Mouse (Mus musculus) heart, postnatal 14 days (tissue): ENCODE data around the gene Rlbp1. TPM values are rescaled to one million over a fixed set of nuclear protein-coding genes. Genes with fewer than 3 reads are reported as not detected.

Source experiments
- DNase-seq, 2 experiments: peaks; one replicate each; pipeline ENCODE4 v3.0.0; 2021 to 2022
- intact Hi-C: fragments of 180-260 bp; cut with DNase I; formaldehyde crosslinking; loops from one replicate; pipeline ENCODE4 v1.15.1; 2025
- total RNA-seq, 2 experiments: library from RNA; stranded (reverse); gene quantifications; 2 replicates each; pipeline ENCODE4 v1.2.3; 2021

The Rlbp1 gene
- total RNA-seq, 2 experiments from 2014 or later: not detected

- intact Hi-C loops: no loop called here
- no peak for DNase-seq
These were observed 292 bp upstream of the Rlbp1 start for GRCm38 (mm10) chr7:79387140-79387539.

- intact Hi-C loops: no loop called here
- DNase-seq: no peak
These were observed 10.2 kb downstream of the Rlbp1 start for GRCm38 (mm10) chr7:79376516-79377275.

- intact Hi-C loops: no loop called here
- no peak for DNase-seq
These were observed 11.3 kb downstream of the Rlbp1 start for GRCm38 (mm10) chr7:79375594-79375993.

- DNase-seq: no peak
- intact Hi-C loops: loop anchor here (5.0 kb wide), 2 partner anchors 98 to 223 kb away; no protein-coding TSS in a partner anchor
These were observed 12.8 kb downstream of the Rlbp1 start for GRCm38 (mm10) chr7:79374017-79374416.

- intact Hi-C loops: loop anchor here (5.0 kb wide), 2 partner anchors 101 to 226 kb away; no protein-coding TSS in a partner anchor
- DNase-seq: peak; percentile 80 to 85
These were observed 15.4 kb downstream of the Rlbp1 start for GRCm38 (mm10) chr7:79371321-79371879.

- intact Hi-C loops: no loop called here
- DNase-seq: no peak
These were observed 17.4 kb downstream of the Rlbp1 start for GRCm38 (mm10) chr7:79369416-79369815.

- intact Hi-C loops: no loop called here
These were observed 18.2 kb downstream of the Rlbp1 start for GRCm38 (mm10) chr7:79368664-79369063.

GRCm38 (mm10) chr7:79363370-79364043 lies 23.3 kb downstream of the Rlbp1 start:
- peak; percentile 61 to 65 for DNase-seq
- intact Hi-C loops: no loop called here

More at GRCm38 (mm10) chr7:79368664-79369063, 18.2 kb downstream of the Rlbp1 start:
- no peak for DNase-seq

- DNase-seq: no peak
- intact Hi-C loops: no loop called here
These were observed 24.0 kb downstream of the Rlbp1 start for GRCm38 (mm10) chr7:79362830-79363229.

GRCm38 (mm10) chr7:79362208-79362607 lies 24.6 kb downstream of the Rlbp1 start:
- no peak for DNase-seq
- intact Hi-C loops: no loop called here

GRCm38 (mm10) chr7:79360056-79360455 lies 26.8 kb downstream of the Rlbp1 start:
- DNase-seq: no peak
- intact Hi-C loops: no loop called here

GRCm38 (mm10) chr7:79359183-79359435 lies 27.7 kb downstream of the Rlbp1 start:
- DNase-seq: no peak
- intact Hi-C loops: no loop called here

- peak; percentile 50 to 54 for DNase-seq
- intact Hi-C loops: no loop called here
These were observed 28.3 kb downstream of the Rlbp1 start for GRCm38 (mm10) chr7:79358350-79359182.

GRCm38 (mm10) chr7:79349738-79350386 lies 37.0 kb downstream of the Rlbp1 start:
- DNase-seq: peak; percentile 71 to 86
- intact Hi-C loops: loop anchor here (1.0 to 5.0 kb wide), 4 partner anchors 38 to 428 kb away; no protein-coding TSS in a partner anchor

- no peak for DNase-seq
- intact Hi-C loops: loop anchor here (1.0 to 5.0 kb wide), 3 partner anchors 37 to 427 kb away; no protein-coding TSS in a partner anchor
These were observed 38.0 kb downstream of the Rlbp1 start for GRCm38 (mm10) chr7:79348816-79349215.

- intact Hi-C loops: loop anchor here (5.0 kb wide), 2 partner anchors 35 to 425 kb away; no protein-coding TSS in a partner anchor
- DNase-seq: peak in 1 of 2 experiments; percentile 25
These were observed 39.6 kb downstream of the Rlbp1 start for GRCm38 (mm10) chr7:79347108-79347813.

- intact Hi-C loops: loop anchor here (5.0 kb wide), 2 partner anchors 34 to 424 kb away; no protein-coding TSS in a partner anchor
These were observed 40.2 kb downstream of the Rlbp1 start for GRCm38 (mm10) chr7:79346555-79347075.

GRCm38 (mm10) chr7:79345902-79346301 lies 40.9 kb downstream of the Rlbp1 start:
- intact Hi-C loops: loop anchor here (5.0 kb wide), 2 partner anchors 34 to 424 kb away; no protein-coding TSS in a partner anchor
- peak; percentile 29 to 73 for DNase-seq

More at GRCm38 (mm10) chr7:79346555-79347075, 40.2 kb downstream of the Rlbp1 start:
- DNase-seq: no peak
